Mouse (Mus musculus) forebrain, embryonic 11.5 days (tissue): Measurements from ENCODE around the gene Pianp. TPM values are rescaled to one million over a fixed set of nuclear protein-coding genes. Genes with fewer than 3 reads are reported as not detected.

Experiments
- ATAC-seq: fragments of 200-750 bp; cut with Nextera tagmentation; replicated peaks from 2 replicates; pipeline ENCODE4 v1.8.0; 2017; ENCODE audit warnings: moderate TSS enrichment; ENCODE audit not compliant: low FRiP score
- DNase-seq: peaks from one replicate; pipeline ENCODE4 v3.0.0-alpha.2; 2017; ENCODE audit warnings: low spot score
- H3K27ac ChIP-seq: fragments of 300-500 bp; sonication (generic); 2 replicates; pipeline ENCODE4 v1.5.1; 2014; ENCODE audit warnings: low read depth, low read length
- H3K27me3 ChIP-seq: fragments of 300-500 bp; sonication (generic); 2 replicates; pipeline ENCODE4 v1.6.1; 2014; ENCODE audit warnings: mild to moderate bottlenecking, low read length, mixed read lengths; ENCODE audit not compliant: control insufficient read depth, insufficient read depth
- H3K36me3 ChIP-seq: fragments of 300-500 bp; sonication (generic); 2 replicates; pipeline ENCODE4 v1.6.1; 2014; ENCODE audit warnings: mild to moderate bottlenecking, low read length, moderate library complexity, mixed read lengths; ENCODE audit not compliant: control insufficient read depth, insufficient read depth
- H3K4me1 ChIP-seq: fragments of 300-500 bp; sonication (generic); replicated peaks from 2 replicates; pipeline ENCODE4 v1.6.1; 2014; ENCODE audit warnings: low read length, mixed read lengths; ENCODE audit not compliant: control insufficient read depth, insufficient read depth
- H3K4me2 ChIP-seq: fragments of 300-500 bp; sonication (generic); 2 replicates; pipeline ENCODE4 v1.6.1; 2014; ENCODE audit warnings: low read depth, mild to moderate bottlenecking, low read length, moderate library complexity, mixed read lengths; ENCODE audit not compliant: severe bottlenecking
- H3K4me3 ChIP-seq: fragments of 300-500 bp; sonication (generic); 2 replicates; pipeline ENCODE4 v1.5.1; 2014; ENCODE audit warnings: low read depth, low read length
- H3K9ac ChIP-seq: fragments of 300-500 bp; sonication (generic); 2 replicates; pipeline ENCODE4 v1.6.1; 2014; ENCODE audit warnings: low read length
- H3K9me3 ChIP-seq: fragments of 300-500 bp; sonication (generic); 2 replicates; pipeline ENCODE4 v1.6.1; 2016; ENCODE audit warnings: low read length, mixed read lengths; ENCODE audit not compliant: control insufficient read depth
- WGBS: fragments of 180-500 bp; shearing (Covaris S2); extraction: QIAGEN DNeasy Blood & Tissue Kit; methylation state at CpG from one replicate; pipeline ENCODE4 v1.1.7; 2014; 5-methylcytosine and 5-hydroxymethylcytosine counted together
- polyA plus RNA-seq: library from polyadenylated mRNA; unstranded; fragments of >200 nt; fragmentation: Nextera tagmentation; extraction: Ambion mirVana; gene quantifications from 2 replicates; pipeline ENCODE4 v1.2.1, GENCODE M21; 2014

The Pianp gene
- polyA plus RNA-seq, 1 experiment from 2014 or later, result 2.5 TPM

GRCm38 (mm10) chr6:124965747-124966146, 30.7 kb upstream of the Pianp start:
- no peaks in the 10 kb centered on the region for H3K9me3 ChIP-seq
- H3K27me3 ChIP-seq, result no peaks in the 10 kb centered on the region
- peaks cover 7% of the 10 kb centered on the region; the same call in 1 of the 2 replicates for H3K4me1 ChIP-seq
- peaks cover under 1% of the 10 kb centered on the region; the same call in 1 of the 2 replicates for H3K36me3 ChIP-seq
- H3K27ac ChIP-seq, result peak overlapping the region; percentile 83
- ATAC-seq (no peak), DNase-seq (peak; percentile 58)
- peak overlapping the region; percentile 78 for H3K4me3 ChIP-seq
- WGBS, result 15% methylated on average over 15 of the region's 15 CpGs
- H3K4me2 ChIP-seq, result peak overlapping the region; percentile 92
- H3K9ac ChIP-seq, result peak overlapping the region; percentile 95

GRCm38 (mm10) chr6:124966466-124967118, 29.9 kb upstream of the Pianp start:
- no peaks in the 10 kb centered on the region; the same call in 1 of the 2 replicates for H3K36me3 ChIP-seq
- H3K27me3 ChIP-seq, result no peaks in the 10 kb centered on the region
- no peaks in the 10 kb centered on the region for H3K9me3 ChIP-seq
- no peak for DNase-seq
- H3K27ac ChIP-seq, result no peak overlapping the region
- peak overlapping the region; percentile 92; the same call in 1 of the 2 replicates for H3K4me2 ChIP-seq
- H3K4me3 ChIP-seq, result no peak overlapping the region
- WGBS, result 97% methylated on average over 7 of the region's 7 CpGs
- ATAC-seq, result no peak
- H3K4me1 ChIP-seq, result peaks cover 7% of the 10 kb centered on the region; the same call in 1 of the 2 replicates
- no peak overlapping the region for H3K9ac ChIP-seq

GRCm38 (mm10) chr6:124967766-124968165, 28.7 kb upstream of the Pianp start:
- Histone ChIP-seq H3K36me3 (no peaks in the 10 kb centered on the region; the same call in 1 of the 2 replicates), H3K27ac (no peak overlapping the region), H3K27me3 (no peaks in the 10 kb centered on the region), H3K4me1 (peaks cover 7% of the 10 kb centered on the region; the same call in 1 of the 2 replicates), H3K4me3 (no peak overlapping the region), H3K9ac (no peak overlapping the region), H3K9me3 (no peaks in the 10 kb centered on the region), H3K4me2 (no peak overlapping the region)
- 67% methylated on average over 4 of the region's 4 CpGs for WGBS
- DNase-seq, result peak; percentile 74
- no peak for ATAC-seq

GRCm38 (mm10) chr6:124992241-124992640, 4.3 kb upstream of the Pianp start:
- no peak for ATAC-seq
- no peak overlapping the region for H3K4me2 ChIP-seq
- 84% methylated on average over 4 of the region's 4 CpGs for WGBS
- H3K4me3 ChIP-seq, result no peak overlapping the region
- no peak overlapping the region for H3K9ac ChIP-seq
- no peaks in the 10 kb centered on the region for H3K36me3 ChIP-seq
- DNase-seq, result no peak
- no peaks in the 10 kb centered on the region; the same call in 1 of the 2 replicates for H3K9me3 ChIP-seq
- peaks cover 3% of the 10 kb centered on the region; the same call in 1 of the 2 replicates for H3K4me1 ChIP-seq
- no peak overlapping the region for H3K27ac ChIP-seq
- H3K27me3 ChIP-seq, result peaks cover 32% of the 10 kb centered on the region

GRCm38 (mm10) chr6:124993365-124993764, 3.1 kb upstream of the Pianp start:
- H3K4me1 ChIP-seq, result peaks cover 3% of the 10 kb centered on the region; the same call in 1 of the 2 replicates
- no peak for ATAC-seq
- 83% methylated on average over 9 of the region's 9 CpGs for WGBS
- H3K36me3 ChIP-seq, result no peaks in the 10 kb centered on the region
- H3K9ac ChIP-seq, result no peak overlapping the region
- no peaks in the 10 kb centered on the region; the same call in 1 of the 2 replicates for H3K9me3 ChIP-seq
- H3K27me3 ChIP-seq, result peaks cover 44% of the 10 kb centered on the region
- H3K27ac ChIP-seq, result no peak overlapping the region
- H3K4me3 ChIP-seq, result no peak overlapping the region
- no peak for DNase-seq
- no peak overlapping the region for H3K4me2 ChIP-seq

GRCm38 (mm10) chr6:124993876-124994275, 2.6 kb upstream of the Pianp start:
- ATAC-seq (0 out of 2 replicates have a peak, but pooled peaks have one; percentile 11), DNase-seq (peak; percentile 49)
- Histone ChIP-seq H3K9ac (peak overlapping the region; percentile 16; the same call in 1 of the 2 replicates), H3K27me3 (peaks cover 49% of the 10 kb centered on the region), H3K4me1 (peaks cover 3% of the 10 kb centered on the region; the same call in 1 of the 2 replicates), H3K9me3 (no peaks in the 10 kb centered on the region; the same call in 1 of the 2 replicates), H3K4me3 (no peak overlapping the region), H3K27ac (no peak overlapping the region), H3K4me2 (0 out of 2 replicates have a peak overlapping the region, but pooled peaks have one; percentile 8), H3K36me3 (no peaks in the 10 kb centered on the region)
- WGBS, result 14% methylated on average over 11 of the region's 11 CpGs

GRCm38 (mm10) chr6:124995246-124995645, 1.2 kb upstream of the Pianp start:
- Histone ChIP-seq H3K9ac (no peak overlapping the region), H3K4me3 (no peak overlapping the region), H3K27me3 (peaks cover 58% of the 10 kb centered on the region), H3K36me3 (no peaks in the 10 kb centered on the region), H3K27ac (no peak overlapping the region), H3K9me3 (no peaks in the 10 kb centered on the region), H3K4me1 (peaks cover 3% of the 10 kb centered on the region; the same call in 1 of the 2 replicates), H3K4me2 (no peak overlapping the region)
- ATAC-seq (no peak), DNase-seq (no peak)
- WGBS, result 80% methylated on average over 7 of the region's 7 CpGs

GRCm38 (mm10) chr6:124995831-124996403, 577 bp upstream of the Pianp start:
- Histone ChIP-seq H3K9me3 (no peaks in the 10 kb centered on the region), H3K4me3 (no peak overlapping the region; the same call in 1 of the 2 replicates), H3K4me2 (no peak overlapping the region; the same call in 1 of the 2 replicates), H3K36me3 (no peaks in the 10 kb centered on the region), H3K4me1 (peaks cover 3% of the 10 kb centered on the region; the same call in 1 of the 2 replicates), H3K27ac (no peak overlapping the region), H3K9ac (no peak overlapping the region), H3K27me3 (peaks cover 58% of the 10 kb centered on the region)
- no peak for ATAC-seq
- 43% methylated on average over 8 of the region's 8 CpGs for WGBS
- no peak for DNase-seq
